Mouse (Mus musculus) forebrain, embryonic 14.5 days (tissue): ENCODE results near the gene Kcnip1. TPM values are rescaled to one million over a fixed set of nuclear protein-coding genes. Genes with fewer than 3 reads are reported as not detected.
A peak's percentile ranks its signal among the peaks of the same experiment; 100 is the strongest.

Experiments
- ATAC-seq: fragments of 200-750 bp; cut with Nextera tagmentation; 2 replicates; pipeline ENCODE4 v1.8.0; 2017; ENCODE audit warnings: mild to moderate bottlenecking, moderate library complexity
- DNase-seq: peaks from one replicate; pipeline ENCODE4 v3.0.0-alpha.2; 2015; ENCODE audit warnings: low spot score
- H3K27ac ChIP-seq: fragments of 300-500 bp; sonication (generic); 2 replicates; pipeline ENCODE4 v1.5.1; 2014; ENCODE audit warnings: low read depth, mild to moderate bottlenecking, control low read depth, low read length, moderate library complexity
- H3K27me3 ChIP-seq: fragments of 300-500 bp; sonication (generic); replicated peaks from 2 replicates; pipeline ENCODE4 v1.6.1; 2014; ENCODE audit warnings: low read length, control low read depth, mixed read lengths; ENCODE audit not compliant: control insufficient read depth, insufficient read depth
- H3K36me3 ChIP-seq: fragments of 300-500 bp; sonication (generic); 2 replicates; pipeline ENCODE4 v1.6.1; 2014; ENCODE audit warnings: low read length, control low read depth; ENCODE audit not compliant: control insufficient read depth, insufficient read depth
- H3K4me1 ChIP-seq: fragments of 300-500 bp; sonication (generic); 2 replicates; pipeline ENCODE4 v1.6.1; 2014; ENCODE audit warnings: antibody characterized with exemption, low read length, control low read depth; ENCODE audit not compliant: control insufficient read depth, insufficient read depth
- H3K4me2 ChIP-seq: fragments of 300-500 bp; sonication (generic); 2 replicates; pipeline ENCODE4 v1.6.1; 2014; ENCODE audit warnings: mild to moderate bottlenecking, control low read depth, low read length
- H3K4me3 ChIP-seq: fragments of 300-500 bp; sonication (generic); 2 replicates; pipeline ENCODE4 v1.5.1; 2014; ENCODE audit warnings: low read depth, low read length, control low read depth
- H3K9ac ChIP-seq: fragments of 300-500 bp; sonication (generic); 2 replicates; pipeline ENCODE4 v1.6.1; 2014; ENCODE audit warnings: mild to moderate bottlenecking, low read length, control low read depth, moderate library complexity
- H3K9me3 ChIP-seq: fragments of 300-500 bp; sonication (generic); replicated peaks from 2 replicates; pipeline ENCODE4 v1.6.1; 2016; ENCODE audit warnings: low read length, control low read depth, mixed read lengths; ENCODE audit not compliant: control insufficient read depth
- WGBS: fragments of 180-500 bp; shearing (Covaris S2); extraction: QIAGEN DNeasy Blood & Tissue Kit; methylation state at CpG from one replicate; pipeline ENCODE4 v1.1.7; 2014; 5-methylcytosine and 5-hydroxymethylcytosine counted together
- polyA plus RNA-seq: library from polyadenylated mRNA; unstranded; fragments of >200 nt; fragmentation: Nextera tagmentation; extraction: Ambion mirVana; gene quantifications from 2 replicates; pipeline ENCODE4 v1.2.1, GENCODE M21; 2014

Gene Kcnip1
- polyA plus RNA-seq, 1 experiment from 2014 or later, result 55.7 TPM

DNA sequence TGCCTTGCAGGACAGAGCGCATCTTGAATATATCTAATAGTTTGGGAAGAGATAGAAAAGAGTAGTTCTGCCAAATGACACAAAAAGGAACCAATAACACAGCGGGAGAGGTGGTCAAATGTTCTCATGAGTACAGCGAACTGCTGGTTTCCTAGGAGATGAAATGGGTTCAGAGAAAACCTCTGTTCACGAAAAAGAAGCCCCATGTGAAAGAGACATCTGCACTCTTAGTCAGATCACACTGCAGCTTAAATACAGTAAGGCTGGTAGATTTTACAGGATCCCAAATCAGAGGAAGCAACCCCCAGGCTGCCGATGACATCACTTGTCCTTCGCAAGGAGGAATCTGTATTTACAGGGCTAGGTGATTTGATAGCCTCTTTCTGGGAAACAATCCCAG lies 126.2 kb downstream of the Kcnip1 start:
- no peaks in the 10 kb centered on the region for H3K9me3 ChIP-seq
- WGBS, result 70% methylated on average over 6 of the region's 6 CpGs
- no peaks in the 10 kb centered on the region for H3K27me3 ChIP-seq
- no peak overlapping the region for H3K27ac ChIP-seq
- no peak for DNase-seq
- ATAC-seq, result no peak
- no peak overlapping the region for H3K4me2 ChIP-seq
- no peak overlapping the region for H3K4me3 ChIP-seq
- H3K9ac ChIP-seq, result no peak overlapping the region
- H3K4me1 ChIP-seq, result no peaks in the 10 kb centered on the region
- no peaks in the 10 kb centered on the region for H3K36me3 ChIP-seq

DNA sequence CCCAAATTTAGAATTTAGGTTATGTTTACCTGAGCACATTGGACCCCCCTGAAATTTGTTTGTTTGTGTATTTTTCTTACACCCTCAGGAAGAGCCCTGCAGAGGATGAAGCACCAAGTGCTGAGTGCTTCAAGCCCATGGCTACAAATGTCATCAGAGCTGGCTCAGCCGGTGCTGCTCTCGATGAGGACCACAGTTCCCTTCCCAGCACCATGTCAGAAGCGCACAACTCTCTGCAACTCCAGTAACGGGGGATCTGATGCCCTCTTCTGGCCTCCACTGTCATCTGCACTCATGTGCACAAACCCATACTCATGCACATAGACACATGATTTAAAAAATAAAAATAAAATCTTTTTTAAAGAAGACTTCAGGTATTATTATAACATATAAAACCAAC lies 128.7 kb downstream of the Kcnip1 start:
- H3K27me3 ChIP-seq, result no peaks in the 10 kb centered on the region
- no peak overlapping the region for H3K27ac ChIP-seq
- 93% methylated on average over 4 of the region's 4 CpGs for WGBS
- no peak overlapping the region for H3K4me2 ChIP-seq
- H3K4me3 ChIP-seq, result no peak overlapping the region
- no peak overlapping the region for H3K9ac ChIP-seq
- H3K9me3 ChIP-seq, result no peaks in the 10 kb centered on the region
- DNase-seq, result no peak
- no peak for ATAC-seq
- no peaks in the 10 kb centered on the region for H3K4me1 ChIP-seq
- H3K36me3 ChIP-seq, result no peaks in the 10 kb centered on the region

DNA sequence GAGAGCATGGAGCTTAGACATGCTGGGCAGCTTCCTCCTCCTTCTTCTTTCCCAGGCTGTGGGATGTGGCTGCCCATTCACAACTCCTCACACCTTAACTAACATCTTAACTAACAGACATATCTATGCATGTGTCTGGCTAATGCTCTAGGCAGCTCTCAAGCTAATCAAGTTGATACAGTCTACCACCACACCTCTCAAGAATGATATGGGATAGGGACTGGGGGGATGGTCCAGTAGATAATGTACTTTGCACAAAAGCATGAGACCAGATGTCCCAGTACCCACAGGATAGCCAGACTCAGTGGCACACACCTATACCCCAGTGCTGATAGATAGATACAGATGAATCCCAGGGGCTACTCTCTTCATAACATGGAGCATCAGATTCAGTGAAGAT lies 131.1 kb downstream of the Kcnip1 start:
- ATAC-seq (no peak), DNase-seq (no peak)
- Histone ChIP-seq H3K4me3 (no peak overlapping the region), H3K4me1 (no peaks in the 10 kb centered on the region), H3K9ac (no peak overlapping the region), H3K27me3 (no peaks in the 10 kb centered on the region), H3K27ac (no peak overlapping the region), H3K36me3 (no peaks in the 10 kb centered on the region), H3K4me2 (no peak overlapping the region), H3K9me3 (no peaks in the 10 kb centered on the region)

DNA sequence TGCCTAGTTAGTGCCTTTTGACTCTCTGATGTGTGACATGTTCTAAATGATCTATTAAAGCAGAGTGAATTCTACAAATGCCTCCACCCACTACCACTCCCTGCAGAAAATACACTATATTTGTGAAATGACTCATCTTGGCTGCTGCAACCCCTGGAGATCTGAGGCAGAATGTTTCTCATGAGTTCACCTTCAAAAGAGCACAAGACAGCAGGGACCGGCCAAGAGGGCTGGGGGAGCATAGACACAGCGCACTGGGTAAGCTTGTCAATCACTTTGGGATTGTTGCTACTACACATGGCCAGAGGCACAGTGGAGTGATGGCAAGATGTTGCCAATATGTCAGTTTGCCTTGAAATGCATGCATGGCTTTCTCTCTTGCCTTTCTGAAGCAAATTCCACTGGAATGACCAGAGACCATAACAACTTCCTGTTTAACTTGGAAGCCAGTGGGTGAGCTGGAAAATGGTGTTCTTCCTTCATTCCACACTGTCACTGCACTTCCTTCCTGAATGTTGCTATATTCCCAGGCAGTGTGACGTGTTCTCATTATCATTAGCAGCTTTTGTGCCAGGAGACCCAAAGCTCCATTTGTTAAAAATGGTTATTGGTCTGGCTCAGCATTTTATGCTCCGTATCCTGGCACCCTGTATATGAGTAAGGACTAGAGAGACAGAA lies 131.9 kb downstream of the Kcnip1 start:
- Histone ChIP-seq H3K27ac (no peak overlapping the region), H3K9me3 (no peaks in the 10 kb centered on the region), H3K4me2 (no peak overlapping the region), H3K27me3 (no peaks in the 10 kb centered on the region), H3K36me3 (no peaks in the 10 kb centered on the region), H3K4me1 (no peaks in the 10 kb centered on the region), H3K9ac (no peak overlapping the region), H3K4me3 (no peak overlapping the region)
- DNase-seq (no peak), ATAC-seq (no peak)
- 72% methylated on average over 4 of the region's 4 CpGs for WGBS

DNA sequence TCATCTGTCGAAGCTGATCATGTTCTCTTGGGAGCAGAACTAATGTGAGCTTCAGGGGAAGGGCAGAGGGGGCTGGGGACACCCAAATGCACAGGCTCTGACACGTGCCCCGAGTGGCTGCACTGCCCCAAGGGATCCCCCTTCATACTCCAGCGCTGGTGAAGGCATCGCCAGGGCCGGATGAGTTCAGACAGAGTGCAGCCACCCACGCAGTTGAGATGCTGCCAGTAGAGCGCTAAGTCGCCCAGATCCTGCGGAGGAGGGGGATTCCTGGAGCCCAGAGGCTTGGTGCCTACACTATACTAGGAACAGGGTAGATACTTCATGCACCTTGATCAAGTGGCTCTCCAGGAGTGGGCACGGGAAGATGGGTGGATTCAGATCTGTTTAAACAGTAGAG lies 143.3 kb downstream of the Kcnip1 start:
- H3K36me3 ChIP-seq, result no peaks in the 10 kb centered on the region

DNA sequence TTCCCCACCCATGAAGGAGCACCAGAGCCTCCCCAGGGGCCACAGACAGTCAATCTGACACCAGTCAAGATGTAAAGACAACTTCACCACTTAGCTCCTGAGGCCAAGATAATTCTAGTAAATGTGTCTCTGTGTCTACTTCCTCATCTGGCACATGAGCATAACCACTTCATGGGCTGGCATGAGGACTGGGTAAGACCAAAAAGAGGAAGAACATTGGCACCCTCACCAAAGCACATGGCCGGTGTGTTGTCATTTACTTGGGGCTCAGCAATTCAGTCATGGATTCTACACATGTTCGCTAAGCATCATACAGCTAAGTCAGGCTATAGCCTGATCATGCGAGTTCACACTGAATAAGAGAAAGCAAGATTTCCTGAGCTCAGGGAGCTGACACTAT lies 144.3 kb downstream of the Kcnip1 start:
- 92% methylated on average over 3 of the region's 3 CpGs for WGBS
- H3K4me1 ChIP-seq, result peaks cover 3% of the 10 kb centered on the region; the same call in 1 of the 2 replicates
- H3K36me3 ChIP-seq, result no peaks in the 10 kb centered on the region
- H3K27ac ChIP-seq, result no peak overlapping the region
- H3K4me2 ChIP-seq, result no peak overlapping the region
- DNase-seq, result no peak
- no peaks in the 10 kb centered on the region for H3K27me3 ChIP-seq
- no peak overlapping the region for H3K9ac ChIP-seq
- no peak for ATAC-seq
- no peak overlapping the region for H3K4me3 ChIP-seq
- H3K9me3 ChIP-seq, result no peaks in the 10 kb centered on the region

More for the DNA sequence above, 143.3 kb downstream of the Kcnip1 start:
- no peaks in the 10 kb centered on the region for H3K9me3 ChIP-seq
- no peak overlapping the region for H3K27ac ChIP-seq
- WGBS, result 58% methylated on average over 11 of the region's 11 CpGs
- H3K4me3 ChIP-seq, result no peak overlapping the region
- ATAC-seq (0 out of 2 replicates have a peak, but pooled peaks have one; percentile 18), DNase-seq (peak; percentile 46)
- H3K4me2 ChIP-seq, result no peak overlapping the region
- H3K4me1 ChIP-seq, result peaks cover 3% of the 10 kb centered on the region; the same call in 1 of the 2 replicates
- H3K9ac ChIP-seq, result no peak overlapping the region
- no peaks in the 10 kb centered on the region for H3K27me3 ChIP-seq

DNA sequence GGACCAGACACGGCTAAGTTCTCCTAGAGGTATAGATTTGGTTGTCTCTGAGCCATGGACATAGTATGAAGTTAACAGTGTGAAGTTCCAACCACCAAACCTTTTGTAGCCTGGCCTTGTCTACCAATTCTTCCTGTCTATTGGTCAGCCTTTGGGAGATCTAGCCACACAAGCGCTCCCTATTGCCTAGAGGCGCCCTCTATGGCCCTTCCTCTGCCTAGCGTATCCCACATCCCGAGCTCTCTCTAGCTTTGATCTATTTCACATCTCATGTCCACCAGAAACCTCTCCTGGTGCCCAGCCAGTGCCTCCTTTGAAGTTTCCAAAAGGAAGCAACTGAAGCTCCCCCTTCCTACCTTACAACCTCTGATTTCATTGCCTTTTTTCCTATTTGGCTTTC lies 147.0 kb downstream of the Kcnip1 start:
- Histone ChIP-seq H3K4me2 (no peak overlapping the region), H3K4me3 (no peak overlapping the region), H3K9me3 (no peaks in the 10 kb centered on the region), H3K27me3 (no peaks in the 10 kb centered on the region), H3K36me3 (no peaks in the 10 kb centered on the region), H3K4me1 (peaks cover 7% of the 10 kb centered on the region; the same call in 1 of the 2 replicates), H3K9ac (no peak overlapping the region), H3K27ac (no peak overlapping the region)
- no peak for DNase-seq
- 69% methylated on average over 5 of the region's 5 CpGs for WGBS
- no peak for ATAC-seq

GRCm38 (mm10) chr11:33843294-33843864 lies 149.6 kb downstream of the Kcnip1 start:
- Histone ChIP-seq H3K4me2 (peak overlapping the region; percentile 92), H3K9me3 (no peaks in the 10 kb centered on the region), H3K9ac (peak overlapping the region; percentile 75), H3K36me3 (no peaks in the 10 kb centered on the region), H3K4me1 (0 out of 2 replicates have a peak, but pooled peaks cover 4% of the 10 kb centered on the region), H3K27ac (peak overlapping the region; percentile 30; the same call in 1 of the 2 replicates), H3K4me3 (peak overlapping the region; percentile 52), H3K27me3 (no peaks in the 10 kb centered on the region)
- ATAC-seq, result peak; percentile 94
- under 1% methylated on average over 49 of the region's 52 CpGs for WGBS
- peak; percentile 77 for DNase-seq

DNA sequence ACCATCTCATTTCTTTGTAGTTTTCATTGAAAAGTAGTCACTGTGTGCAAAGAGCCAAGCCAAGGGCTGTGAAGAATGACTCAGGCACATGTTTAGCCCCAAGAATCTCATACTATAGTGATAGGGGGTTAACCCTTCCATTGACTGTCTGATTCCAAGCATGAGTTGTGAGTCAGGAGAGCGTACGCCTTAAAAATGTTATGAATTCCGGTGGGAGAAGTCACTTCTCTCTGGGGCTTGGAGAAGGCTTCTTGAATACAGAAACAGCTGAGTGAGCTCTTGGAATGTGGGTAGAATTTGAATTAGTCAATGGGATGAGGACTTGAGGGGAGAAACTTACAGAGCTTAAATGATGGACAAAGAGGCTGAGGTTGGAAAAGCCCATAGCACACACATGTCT lies 153.9 kb downstream of the Kcnip1 start:
- Histone ChIP-seq H3K9ac (no peak overlapping the region), H3K9me3 (no peaks in the 10 kb centered on the region), H3K4me2 (no peak overlapping the region), H3K27ac (no peak overlapping the region), H3K4me1 (peaks cover 13% of the 10 kb centered on the region; the same call in 1 of the 2 replicates), H3K36me3 (no peaks in the 10 kb centered on the region), H3K27me3 (no peaks in the 10 kb centered on the region), H3K4me3 (no peak overlapping the region)
- ATAC-seq, result no peak
- 90% methylated on average over 3 of the region's 3 CpGs for WGBS
- no peak for DNase-seq
